Mouse (Mus musculus) common myeloid progenitor, adult 5-6 weeks (primary cell): ENCODE results near the gene Nup214. TPM values are rescaled to one million over a fixed set of nuclear protein-coding genes. Genes with fewer than 3 reads are reported as not detected.

Source experiments
- ATAC-seq: replicated peaks from 2 replicates; pipeline ENCODE4 v1.8.0; 2016; ENCODE audit warnings: low read depth, mild to moderate bottlenecking, moderate TSS enrichment, inconsistent platforms; ENCODE audit not compliant: poor library complexity, severe bottlenecking
- total RNA-seq: library from RNA; stranded (forward); fragments of 200-1000, 187-1606 nt; gene quantifications from 2 replicates; pipeline ENCODE4 v1.2.3, GENCODE M21; 2017

Nup214 gene
- total RNA-seq, 1 experiment from 2014 or later = 62.2 TPM

- ATAC-seq = peak; percentile 22
These were observed 114.2 kb downstream of the Nup214 start for GRCm38 (mm10) chr2:32088372-32088981.

- peak; percentile 43; the same call in 1 of the 2 replicates for ATAC-seq
These were observed 115.4 kb downstream of the Nup214 start for GRCm38 (mm10) chr2:32089606-32090005.

GRCm38 (mm10) chr2:32090145-32090544 is 115.9 kb downstream of the Nup214 start:
- ATAC-seq = no peak

GRCm38 (mm10) chr2:32091956-32092355 is 117.7 kb downstream of the Nup214 start:
- ATAC-seq = no peak

GRCm38 (mm10) chr2:32094001-32094707 is 119.9 kb downstream of the Nup214 start:
- ATAC-seq = no peak

GRCm38 (mm10) chr2:32095351-32096121 is 121.3 kb downstream of the Nup214 start, which contains the start of gene Plpp7:
TSS of gene Plpp7 (plus strand) at chr2:32095528.
- peak; percentile 85 for ATAC-seq

- no peak for ATAC-seq
These were observed 121.8 kb downstream of the Nup214 start for GRCm38 (mm10) chr2:32096122-32096420.

GRCm38 (mm10) chr2:32102944-32103343 is 128.7 kb downstream of the Nup214 start:
- no peak for ATAC-seq

GRCm38 (mm10) chr2:32103557-32103956 is 129.3 kb downstream of the Nup214 start:
- ATAC-seq = no peak

Other genes with a start within 250 kb of the Nup214 start
- 0.19 and 0.27 TPM in 2 replicates for gene Qrfp, start 163.9 kb upstream of the Nup214 start, total RNA-seq
- not detected in 2 replicates for gene Fibcd1, start 128.4 kb upstream of the Nup214 start, total RNA-seq
- gene Lamc3, start 87.1 kb upstream of the Nup214 start, total RNA-seq = 0.14 TPM in 1 of 2 replicates, not detected in the other
- 0.29 and 0.91 TPM in 2 replicates for gene Aif1l, start 24.3 kb upstream of the Nup214 start, total RNA-seq
- 14.2 and 17.5 TPM in 2 replicates for gene Fam78a, start 110.4 kb downstream of the Nup214 start, total RNA-seq
- gene Plpp7, start 121.1 kb downstream of the Nup214 start, total RNA-seq = 1.1 and 4.4 TPM in 2 replicates
- 20.7 and 34.7 TPM in 2 replicates for gene Prrc2b, start 176.6 kb downstream of the Nup214 start, total RNA-seq